Mouse (Mus musculus): ENCODE data around the gene Mcrip2. TPM values are rescaled to one million over a fixed set of nuclear protein-coding genes. Genes with fewer than 3 reads are reported as not detected.

Gene Mcrip2
- polyA plus RNA-seq, 1 experiment from 2014 or later: 61.2 TPM

DNA sequence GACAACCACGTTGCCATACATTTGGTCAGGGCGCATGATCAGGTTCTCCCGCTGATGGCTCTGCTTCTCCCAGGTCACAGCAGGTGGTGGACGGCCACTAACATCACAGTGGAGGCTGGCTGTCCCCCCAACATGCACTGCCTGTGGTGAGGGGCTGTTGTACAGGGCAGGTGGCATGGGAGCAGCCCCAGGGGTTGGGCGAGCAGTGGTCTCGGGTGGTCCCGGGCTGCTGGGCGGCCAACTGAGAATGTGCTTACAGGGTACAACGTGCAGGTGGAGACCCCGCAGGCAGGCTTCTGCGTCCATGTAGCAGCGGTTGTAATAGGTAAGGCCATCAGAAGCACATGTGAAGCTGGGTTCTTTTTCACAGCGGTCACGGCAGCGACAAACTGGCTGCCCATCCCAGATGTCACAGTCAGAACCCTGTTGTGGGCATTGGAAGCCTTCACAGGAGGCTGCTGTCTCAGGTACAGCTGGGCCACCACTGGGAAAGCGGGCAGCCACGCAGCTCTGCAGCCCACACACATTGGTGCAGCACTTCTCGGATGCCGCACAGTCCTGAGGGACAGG is 10.1 kb upstream of the Mcrip2 start:
- H3K4me3 ChIP-seq (ENCODE audit: low read depth, low read length): no peak overlapping the region
- H3K27ac ChIP-seq (ENCODE audit: low read depth): no peak overlapping the region
- no peaks in the 10 kb centered on the region for H3K27me3 ChIP-seq (replicated peaks; ENCODE audit: control insufficient read depth, insufficient read depth, low read length)
- no peak overlapping the region for H3K9ac ChIP-seq (ENCODE audit: low read length)
- peaks cover 40% of the 10 kb centered on the region for H3K36me3 ChIP-seq (ENCODE audit: control insufficient read depth, insufficient read depth, low read length)
- ATAC-seq (replicated peaks; ENCODE audit: low FRiP score, low TSS enrichment, low read depth) (no peak), DNase-seq (ENCODE audit: low spot score) (no peak)
- WGBS: 94% methylated on average over 19 of the region's 19 CpGs
- no peak overlapping the region for H3K4me2 ChIP-seq (ENCODE audit: low read length)
- H3K4me1 ChIP-seq (replicated peaks; ENCODE audit: control insufficient read depth, insufficient read depth, low read length): peaks cover 18% of the 10 kb centered on the region
- H3K9me3 ChIP-seq (ENCODE audit: control insufficient read depth, low read length): no peaks in the 10 kb centered on the region

- WGBS: 94% methylated on average over 32 of the region's 32 CpGs
- peaks cover 18% of the 10 kb centered on the region for H3K4me1 ChIP-seq (replicated peaks; ENCODE audit: control insufficient read depth, insufficient read depth, low read length)
Observed at GRCm38 (mm10) chr17:25877741-25878610, 9.4 kb upstream of the Mcrip2 start.

GRCm38 (mm10) chr17:25877025-25877424 is 8.5 kb upstream of the Mcrip2 start:
- Histone ChIP-seq H3K4me1 (replicated peaks; ENCODE audit: control insufficient read depth, insufficient read depth, low read length) (peaks cover 18% of the 10 kb centered on the region), H3K9me3 (ENCODE audit: control insufficient read depth, low read length) (no peaks in the 10 kb centered on the region), H3K36me3 (ENCODE audit: control insufficient read depth, insufficient read depth, low read length) (peaks cover 24% of the 10 kb centered on the region), H3K4me2 (ENCODE audit: low read length) (no peak overlapping the region), H3K27ac (ENCODE audit: low read depth) (no peak overlapping the region), H3K9ac (ENCODE audit: low read length) (no peak overlapping the region), H3K27me3 (replicated peaks; ENCODE audit: control insufficient read depth, insufficient read depth, low read length) (no peaks in the 10 kb centered on the region), H3K4me3 (ENCODE audit: low read depth, low read length) (no peak overlapping the region)
- 91% methylated on average over 3 of the region's 3 CpGs for WGBS
- ATAC-seq (replicated peaks; ENCODE audit: low FRiP score, low TSS enrichment, low read depth): no peak
- no peak for DNase-seq (ENCODE audit: low spot score)

More at GRCm38 (mm10) chr17:25877741-25878610, 9.4 kb upstream of the Mcrip2 start:
- H3K9me3 ChIP-seq (ENCODE audit: control insufficient read depth, low read length): no peaks in the 10 kb centered on the region
- no peak overlapping the region for H3K4me3 ChIP-seq (ENCODE audit: low read depth, low read length)
- no peak for ATAC-seq (replicated peaks; ENCODE audit: low FRiP score, low TSS enrichment, low read depth)
- no peak overlapping the region for H3K27ac ChIP-seq (ENCODE audit: low read depth)
- no peak overlapping the region for H3K4me2 ChIP-seq (ENCODE audit: low read length)
- H3K36me3 ChIP-seq (ENCODE audit: control insufficient read depth, insufficient read depth, low read length): peaks cover 33% of the 10 kb centered on the region
- H3K9ac ChIP-seq (ENCODE audit: low read length): no peak overlapping the region
- H3K27me3 ChIP-seq (replicated peaks; ENCODE audit: control insufficient read depth, insufficient read depth, low read length): no peaks in the 10 kb centered on the region
- no peak for DNase-seq (ENCODE audit: low spot score)

DNA sequence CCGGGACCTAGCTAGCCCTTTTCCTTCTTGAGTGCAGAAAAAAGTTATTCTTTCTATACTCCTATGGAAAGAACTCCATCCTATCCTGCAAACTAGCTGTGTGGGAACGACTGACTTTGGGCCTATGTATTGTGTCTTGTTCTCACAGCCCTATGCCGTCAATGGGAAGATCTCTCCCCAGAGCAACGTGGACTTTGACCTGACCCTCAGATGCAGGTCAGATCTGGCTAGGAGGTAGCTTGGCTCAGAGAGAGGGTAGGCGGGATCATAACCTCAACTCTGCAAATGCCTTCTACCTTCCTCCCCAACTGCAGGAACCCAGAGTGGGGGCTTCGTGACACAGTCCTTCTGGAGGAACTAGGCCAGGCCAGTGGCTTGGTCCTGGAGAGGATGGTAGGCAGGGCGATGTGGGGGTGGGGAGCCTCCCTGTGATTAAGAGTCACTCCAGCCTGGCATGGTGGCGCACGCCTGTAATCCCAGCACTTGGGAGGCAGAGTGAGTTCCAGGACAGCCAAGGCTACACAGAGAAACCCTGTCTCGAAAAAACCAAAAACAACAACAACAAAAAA is 7.9 kb upstream of the Mcrip2 start:
- Histone ChIP-seq H3K4me2 (ENCODE audit: low read length) (peak overlapping the region; percentile 88), H3K27me3 (replicated peaks; ENCODE audit: control insufficient read depth, insufficient read depth, low read length) (no peaks in the 10 kb centered on the region), H3K36me3 (ENCODE audit: control insufficient read depth, insufficient read depth, low read length) (peaks cover 19% of the 10 kb centered on the region), H3K4me1 (replicated peaks; ENCODE audit: control insufficient read depth, insufficient read depth, low read length) (peaks cover 18% of the 10 kb centered on the region), H3K4me3 (ENCODE audit: low read depth, low read length) (peak overlapping the region; percentile 90), H3K27ac (ENCODE audit: low read depth) (no peak overlapping the region), H3K9me3 (ENCODE audit: control insufficient read depth, low read length) (no peaks in the 10 kb centered on the region), H3K9ac (ENCODE audit: low read length) (peak overlapping the region; percentile 59)
- DNase-seq (ENCODE audit: low spot score): no peak
- 61% methylated on average over 10 of the region's 10 CpGs for WGBS
- ATAC-seq (replicated peaks; ENCODE audit: low FRiP score, low TSS enrichment, low read depth): no peak

DNA sequence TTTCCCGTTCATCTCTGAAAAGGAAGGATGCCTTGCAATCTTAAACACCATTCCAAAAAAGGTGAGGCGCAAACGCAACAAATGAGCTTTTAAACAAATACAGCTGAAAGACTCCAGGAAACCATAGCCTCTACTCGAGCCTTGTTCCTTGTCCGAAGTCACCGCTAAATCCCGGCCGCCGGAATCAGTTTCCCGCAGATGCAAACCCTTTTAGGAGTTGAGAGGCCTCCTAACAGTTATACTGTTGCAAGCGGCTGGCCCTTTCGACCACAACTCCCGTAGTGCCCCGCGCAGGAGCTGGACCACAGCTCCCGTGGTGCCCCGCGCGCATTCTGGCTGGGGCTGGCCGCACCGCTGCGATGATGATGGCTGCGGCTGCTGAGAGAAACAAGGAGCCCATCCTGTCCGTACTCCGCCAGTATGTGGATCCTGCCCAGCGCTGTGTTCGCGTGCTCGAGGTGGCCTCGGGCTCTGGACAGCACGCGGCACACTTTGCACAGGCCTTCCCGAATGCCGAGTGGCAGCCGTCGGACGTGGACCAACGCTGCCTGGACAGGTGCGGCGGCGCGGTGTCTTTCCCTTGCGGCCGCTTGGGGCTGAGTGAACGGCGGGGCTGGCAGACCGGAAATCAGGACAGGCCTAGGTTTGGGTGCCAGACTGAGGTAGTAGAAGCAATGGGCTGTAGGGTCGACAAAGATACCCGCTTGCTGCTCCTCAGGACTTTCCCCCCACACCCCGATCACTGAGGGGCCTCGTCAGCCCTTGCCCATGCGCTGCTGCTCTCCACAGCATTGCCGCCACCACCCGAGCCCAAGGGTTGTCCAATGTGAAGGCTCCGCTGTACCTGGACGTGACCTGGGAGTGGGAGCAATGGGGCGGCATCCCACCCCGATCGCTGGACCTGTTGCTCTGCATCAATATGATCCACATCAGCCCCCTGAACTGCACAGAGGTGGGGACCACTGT is 6.9 kb upstream of the Mcrip2 start:
- peak; percentile 88 for ATAC-seq (replicated peaks; ENCODE audit: low FRiP score, low TSS enrichment, low read depth)
- Histone ChIP-seq H3K4me2 (ENCODE audit: low read length) (peak overlapping the region; percentile 88), H3K27me3 (replicated peaks; ENCODE audit: control insufficient read depth, insufficient read depth, low read length) (no peaks in the 10 kb centered on the region), H3K9ac (ENCODE audit: low read length) (peak overlapping the region; percentile 59), H3K36me3 (ENCODE audit: control insufficient read depth, insufficient read depth, low read length) (peaks cover 17% of the 10 kb centered on the region), H3K9me3 (ENCODE audit: control insufficient read depth, low read length) (no peaks in the 10 kb centered on the region), H3K4me1 (replicated peaks; ENCODE audit: control insufficient read depth, insufficient read depth, low read length) (peaks cover 18% of the 10 kb centered on the region), H3K4me3 (ENCODE audit: low read depth, low read length) (peak overlapping the region; percentile 90), H3K27ac (ENCODE audit: low read depth) (peak overlapping the region; percentile 92)
- DNase-seq (ENCODE audit: low spot score): peak; percentile 94
- WGBS: under 1% methylated on average over 59 of the region's 59 CpGs

DNA sequence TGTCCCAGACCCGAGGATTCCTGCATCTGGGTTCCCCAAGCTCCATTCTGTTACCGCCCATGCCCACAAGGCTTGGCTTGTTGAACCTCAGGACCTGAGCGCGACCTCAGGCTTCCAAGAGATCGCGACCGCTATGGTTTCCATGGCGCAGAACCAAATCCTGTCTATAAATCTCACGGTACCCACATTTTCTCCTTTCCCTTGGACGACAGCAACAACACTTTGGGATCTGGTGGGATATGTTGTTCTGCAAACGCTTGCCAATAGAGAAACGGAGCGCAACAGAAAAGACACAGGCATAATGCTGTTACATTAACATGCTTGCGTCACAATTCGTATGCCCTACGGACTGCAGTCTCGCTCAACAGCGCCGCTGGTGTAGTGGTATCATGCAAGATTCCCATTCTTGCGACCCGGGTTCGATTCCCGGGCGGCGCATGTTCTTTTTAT is 6.2 kb upstream of the Mcrip2 start, which contains the start of gene Mettl26:
TSS of gene Mettl26 (plus strand) at position 354 of the 450 bp plus-strand sequence.
- Histone ChIP-seq H3K27me3 (replicated peaks; ENCODE audit: control insufficient read depth, insufficient read depth, low read length) (no peaks in the 10 kb centered on the region), H3K4me1 (replicated peaks; ENCODE audit: control insufficient read depth, insufficient read depth, low read length) (peaks cover 18% of the 10 kb centered on the region), H3K9ac (ENCODE audit: low read length) (peak within 1 kb of the TSS; percentile 59), H3K27ac (ENCODE audit: low read depth) (peak within 1 kb of the TSS; percentile 92), H3K4me3 (ENCODE audit: low read depth, low read length) (peak within 1 kb of the TSS; percentile 90), H3K4me2 (ENCODE audit: low read length) (peak within 1 kb of the TSS; percentile 88), H3K9me3 (ENCODE audit: control insufficient read depth, low read length) (no peaks in the 10 kb centered on the region), H3K36me3 (ENCODE audit: control insufficient read depth, insufficient read depth, low read length) (peaks cover 16% of the 10 kb centered on the region)
- under 1% methylated on average over 25 of the region's 25 CpGs for WGBS
- DNase-seq (ENCODE audit: low spot score) (peak; percentile 100), ATAC-seq (replicated peaks; ENCODE audit: low FRiP score, low TSS enrichment, low read depth) (peak; percentile 72)

DNA sequence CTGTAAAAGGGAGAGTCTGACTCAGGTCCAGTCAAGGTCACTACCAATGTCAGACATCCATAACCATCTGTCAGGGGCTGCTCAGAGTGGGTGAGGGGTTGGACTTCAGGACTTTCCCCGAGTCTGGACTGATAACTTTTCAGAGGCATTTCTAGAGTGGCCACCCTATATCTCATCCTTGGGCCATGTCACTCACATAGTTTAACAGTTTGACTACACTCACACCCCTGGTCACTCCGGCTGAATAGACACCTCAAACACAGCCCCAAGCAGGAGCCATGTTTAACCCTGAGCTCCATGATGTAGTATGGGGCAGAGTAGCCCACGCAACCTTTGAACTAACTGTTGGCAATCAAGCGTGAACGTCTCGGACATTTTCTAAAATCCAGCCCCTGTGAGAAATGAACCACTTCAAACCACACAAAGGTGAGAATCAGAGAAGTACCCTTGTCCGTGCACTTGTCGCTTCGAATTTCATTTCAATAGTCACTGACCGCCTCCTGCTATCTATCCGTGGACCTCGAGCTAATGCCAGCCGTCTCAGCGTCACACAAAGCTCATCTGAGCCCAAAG is 5.7 kb upstream of the Mcrip2 start:
- no peaks in the 10 kb centered on the region for H3K9me3 ChIP-seq (ENCODE audit: control insufficient read depth, low read length)
- ATAC-seq (replicated peaks; ENCODE audit: low FRiP score, low TSS enrichment, low read depth) (no peak; the same call in 1 of the 2 replicates), DNase-seq (ENCODE audit: low spot score) (no peak)
- peaks cover 14% of the 10 kb centered on the region for H3K36me3 ChIP-seq (ENCODE audit: control insufficient read depth, insufficient read depth, low read length)
- peaks cover 18% of the 10 kb centered on the region for H3K4me1 ChIP-seq (replicated peaks; ENCODE audit: control insufficient read depth, insufficient read depth, low read length)
- H3K27me3 ChIP-seq (replicated peaks; ENCODE audit: control insufficient read depth, insufficient read depth, low read length): no peaks in the 10 kb centered on the region
- H3K27ac ChIP-seq (ENCODE audit: low read depth): peak overlapping the region; percentile 92
- H3K9ac ChIP-seq (ENCODE audit: low read length): peak overlapping the region; percentile 50
- WGBS: 6% methylated on average over 14 of the region's 14 CpGs
- H3K4me3 ChIP-seq (ENCODE audit: low read depth, low read length): peak overlapping the region; percentile 90
- H3K4me2 ChIP-seq (ENCODE audit: low read length): peak overlapping the region; percentile 88

All from intestine, embryonic 14.5 days (tissue).